ENCODE assay signal across 8 mouse cellular contexts in genomic region chr1:136130951-136131558, GRCm38 (mm10). TPM values are rescaled to one million over a fixed set of nuclear protein-coding genes. Genes with fewer than 3 reads are reported as not detected.
DNase-seq lines count a peak whose midpoint lies in the region; ATAC-seq lines count a peak whose summit lies in the region.

TSS of gene Kif21b (plus strand) at chr1:136131389.

- peak within 1 kb of the TSS; percentile 99 for H3K4me3 ChIP-seq in megakaryocyte, embryonic 14.5 days (replicated peaks)

- intact Hi-C loops in gastrocnemius, postnatal 14 days (cut with DNase I; ENCODE audit: low total_unique reads): no loop called here

- H3K4me1 ChIP-seq in megakaryocyte, embryonic 14.5 days: peaks cover 97% of the 10 kb centered on the region

- peak; percentile 69 for DNase-seq in WW6 (ENCODE audit: low read depth, low spot score)
- DNase-seq in cerebellum, postnatal 4 days (ENCODE audit: low spot score in 2 of 2): peak; percentile 84 to 96
- DNase-seq in gastrocnemius, postnatal 14 days: peak; percentile 83
- peak; percentile 87 to 94 for DNase-seq in left cerebral cortex, adult 9 months (ENCODE audit: low spot score in 2 of 2)
- peak; percentile 97 to 98 for DNase-seq in right cerebral cortex, postnatal 10 days (ENCODE audit: low spot score in 2 of 2)
- DNase-seq in urinary bladder, postnatal 14 days (ENCODE audit: low spot score): peak; percentile 82

- H3K9me3 ChIP-seq in megakaryocyte, embryonic 14.5 days: no peaks in the 10 kb centered on the region

- H3K36me3 ChIP-seq in megakaryocyte, embryonic 14.5 days (replicated peaks; ENCODE audit: low read length): peaks cover 16% of the 10 kb centered on the region

- no peaks in the 10 kb centered on the region for H3K27me3 ChIP-seq in megakaryocyte, embryonic 14.5 days (replicated peaks)

- ATAC-seq in inflammation-experienced regulatory T-cells, adult 6 months: peak; percentile 69

RNA-seq across cellular contexts. Expression of gene Kif21b, which starts in this region (rescaled TPM):
- total RNA-seq in gastrocnemius, postnatal 14 days (2021): under 1 TPM; 0.40 to 0.76 TPM
- polyA plus RNA-seq in inflammation-experienced regulatory T-cells, adult 6 months (2017; shearing (Covaris generic)): 10 to 100 TPM; 23.8 to 43.9 (median 33.8) TPM
- polyA plus RNA-seq in megakaryocyte, embryonic 14.5 days (2012; ENCODE audit: insufficient read depth, low replicate concordance): 8.3 and 9.3 TPM in 2 replicates

Comparison
In these comparisons a context has a peak if more than half of its experiments do, and no peak if none do; other contexts are left out.
1. Peak in every context shown above with its lines: DNase-seq, ATAC-seq and H3K4me3 ChIP-seq.
2. Peak in DNase-seq in gastrocnemius, postnatal 14 days; RNA of the gene not detected or under 1 TPM.